9 mouse cellular contexts compared by ENCODE assay signal in genomic region chr12:74055336-74055931, GRCm38 (mm10). TPM values are rescaled to one million over a fixed set of nuclear protein-coding genes. Genes with fewer than 3 reads are reported as not detected.
DNase-seq lines count a peak whose midpoint lies in the region; ATAC-seq and TF ChIP-seq lines count a peak whose summit lies in the region.
"Had no signal": no experiment of that assay in that cellular context is flagged by ENCODE, and none has a peak within 500 bp of the region (broad histone marks: within the 10 kb centered on the region; RNA-seq: fewer than 3 reads in every experiment).

No protein-coding gene starts in this region.

- no peak overlapping the region for H3K27ac ChIP-seq in ES-Bruce4 (ENCODE audit: insufficient read depth, low read length)
- no peak overlapping the region for H3K27ac ChIP-seq in hindbrain, embryonic 10.5 days
- H3K27ac ChIP-seq in midbrain, embryonic 14.5 days (replicated peaks; ENCODE audit: low read depth, low read length), result no peak overlapping the region
- H3K27ac ChIP-seq: heart, embryonic 13.5 days had no signal

- peak; percentile 34 for DNase-seq in 3T3-L1 (ENCODE audit: low read depth, low spot score)
- DNase-seq in hindbrain, embryonic 10.5 days (ENCODE audit: low spot score), result peak; percentile 58
- DNase-seq in layer of hippocampus, postnatal 14 days (ENCODE audit: low spot score in 2 of 2), result peak; percentile 72 to 90
- DNase-seq in midbrain, embryonic 14.5 days, result peak; percentile 87
- peak; percentile 53 for DNase-seq in testis, postnatal 14 days (ENCODE audit: low spot score)

- TF ChIP-seq CTCF in ES-Bruce4 (IDR thresholded peaks at IDR 0.05; ENCODE audit: low read depth, low read length), result peak; percentile 66

- no peak for TF ChIP-seq EP300 in ES-Bruce4 (IDR thresholded peaks at IDR 0.05; ENCODE audit: insufficient read depth, low read depth, low read length)

- 0 out of 2 replicates have a peak, but pooled peaks have one; percentile 45 for ATAC-seq in common myeloid progenitor, adult 5-6 weeks (replicated peaks; ENCODE audit: low read depth, poor library complexity, severe bottlenecking)
- peak; percentile 72 for ATAC-seq in midbrain, embryonic 14.5 days (ENCODE audit: low FRiP score, low TSS enrichment)

- no peak overlapping the region for H3K4me3 ChIP-seq in ES-Bruce4 (ENCODE audit: low read depth, low read length)
- H3K4me3 ChIP-seq in hindbrain, embryonic 10.5 days, result no peak overlapping the region
- no peak overlapping the region for H3K4me3 ChIP-seq in midbrain, embryonic 14.5 days (replicated peaks; ENCODE audit: low read depth, low read length)
- H3K4me3 ChIP-seq: heart, embryonic 13.5 days had no signal

- no peak overlapping the region for H3K4me2 ChIP-seq in midbrain, embryonic 14.5 days (ENCODE audit: low read length)
- H3K4me2 ChIP-seq: heart, embryonic 13.5 days had no signal

- 61% methylated on average over 12 of the region's 12 CpGs for WGBS in hindbrain, embryonic 10.5 days
- 54% methylated on average over 12 of the region's 12 CpGs for WGBS in midbrain, embryonic 14.5 days

- no peak overlapping the region for H3K9ac ChIP-seq in ES-Bruce4 (ENCODE audit: low read depth, poor library complexity, severe bottlenecking)
- H3K9ac ChIP-seq in midbrain, embryonic 14.5 days (replicated peaks; ENCODE audit: low read length), result no peak overlapping the region
- H3K9ac ChIP-seq: heart, embryonic 13.5 days had no signal

- H3K27me3 ChIP-seq in ES-Bruce4 (ENCODE audit: control insufficient read depth, insufficient read depth, low read length, poor library complexity, severe bottlenecking), result 0 out of 2 replicates have a peak, but pooled peaks cover 2% of the 10 kb centered on the region
- no peaks in the 10 kb centered on the region for H3K27me3 ChIP-seq in hindbrain, embryonic 10.5 days (ENCODE audit: insufficient read depth, poor library complexity, severe bottlenecking)
- H3K27me3 ChIP-seq in midbrain, embryonic 14.5 days (ENCODE audit: control insufficient read depth, insufficient read depth, low read length), result no peaks in the 10 kb centered on the region
- H3K27me3 ChIP-seq: heart, embryonic 13.5 days had no signal

- H3K9me3 ChIP-seq in ES-Bruce4 (replicated peaks; ENCODE audit: control insufficient read depth, insufficient read depth, low read length, poor library complexity, severe bottlenecking), result no peaks in the 10 kb centered on the region
- no peaks in the 10 kb centered on the region for H3K9me3 ChIP-seq in hindbrain, embryonic 10.5 days
- no peaks in the 10 kb centered on the region for H3K9me3 ChIP-seq in midbrain, embryonic 14.5 days (ENCODE audit: control insufficient read depth, low read length)
- H3K9me3 ChIP-seq: heart, embryonic 13.5 days had no signal

- TF ChIP-seq POLR2A in ES-Bruce4 (IDR thresholded peaks at IDR 0.05; ENCODE audit: insufficient read depth, low read length), result no peak

- H3K4me1 ChIP-seq in ES-Bruce4 (ENCODE audit: control insufficient read depth, insufficient read depth, low read length), result no peaks in the 10 kb centered on the region
- 0 out of 2 replicates have a peak, but pooled peaks cover 4% of the 10 kb centered on the region for H3K4me1 ChIP-seq in hindbrain, embryonic 10.5 days (replicated peaks)
- H3K4me1 ChIP-seq in midbrain, embryonic 14.5 days (ENCODE audit: control insufficient read depth, insufficient read depth, low read length), result no peaks in the 10 kb centered on the region
- H3K4me1 ChIP-seq: heart, embryonic 13.5 days had no signal

- no peaks in the 10 kb centered on the region for H3K36me3 ChIP-seq in ES-Bruce4 (ENCODE audit: control insufficient read depth, insufficient read depth, low read length, poor library complexity, severe bottlenecking)
- H3K36me3 ChIP-seq in hindbrain, embryonic 10.5 days, result no peaks in the 10 kb centered on the region
- H3K36me3 ChIP-seq in midbrain, embryonic 14.5 days (ENCODE audit: control insufficient read depth, insufficient read depth, low read length), result no peaks in the 10 kb centered on the region
- H3K36me3 ChIP-seq: heart, embryonic 13.5 days had no signal

RNA-seq across cellular contexts. Expression of gene Syt16, which starts 58.0 kb away (rescaled TPM):
- polyA plus RNA-seq in ES-Bruce4 (2011; ENCODE audit: insufficient read depth, insufficient read length, low read depth, missing spikeins), result not detected in 2 replicates
- total RNA-seq in common myeloid progenitor, adult 5-6 weeks (2017), result not detected in 2 replicates
- 1.8 and 5.1 TPM in 2 replicates for polyA plus RNA-seq in hindbrain, embryonic 10.5 days (2016; fragmentation: Nextera tagmentation; extraction: Ambion mirVana)
- 10 to 100 TPM; 58.9 to 71.0 TPM for total RNA-seq in layer of hippocampus, postnatal 14 days (2021)
- 67.7 and 88.4 TPM in 2 replicates for polyA plus RNA-seq in midbrain, embryonic 14.5 days (2014; fragmentation: Nextera tagmentation; extraction: Ambion mirVana)
- polyA plus RNA-seq: spleen, adult 2 months had no signal

Comparison
In these comparisons a context has a peak if more than half of its experiments do, and no peak if none do; other contexts are left out.
1. DNase-seq: peak in every context shown above with its lines; median percentile 87 in midbrain, embryonic 14.5 days; 81 in layer of hippocampus, postnatal 14 days; 58 in hindbrain, embryonic 10.5 days; 53 in testis, postnatal 14 days; 34 in 3T3-L1.
2. RNA of gene Syt16, which starts 58.0 kb away (polyA plus RNA-seq): 67.7 to 88.4 TPM in midbrain, embryonic 14.5 days; 1.8 to 5.1 TPM in hindbrain, embryonic 10.5 days and not detected in ES-Bruce4; every median in the first group is over 10 times any median in the second.